Mouse (Mus musculus) midbrain, embryonic 11.5 days (tissue): ENCODE measurements around the gene Abcg4. TPM values are rescaled to one million over a fixed set of nuclear protein-coding genes. Genes with fewer than 3 reads are reported as not detected.

Experiments used
- ATAC-seq: fragments of 200-750 bp; cut with Nextera tagmentation; 2 replicates; pipeline ENCODE4 v1.8.0; 2017; ENCODE audit warnings: moderate TSS enrichment, moderate library complexity; ENCODE audit not compliant: low FRiP score
- DNase-seq: peaks from one replicate; pipeline ENCODE4 v3.0.0; 2015; ENCODE audit warnings: low spot score; ENCODE audit errors: missing footprints
- H3K27ac ChIP-seq: fragments of 300-500 bp; sonication (generic); 2 replicates; pipeline ENCODE4 v1.5.1; 2014; ENCODE audit warnings: low read depth, low read length
- H3K27me3 ChIP-seq: fragments of 300-500 bp; sonication (generic); 2 replicates; pipeline ENCODE4 v1.6.1; 2014; ENCODE audit warnings: mild to moderate bottlenecking, low read length, moderate library complexity, mixed read lengths; ENCODE audit not compliant: control insufficient read depth, insufficient read depth
- H3K36me3 ChIP-seq: fragments of 300-500 bp; sonication (generic); 2 replicates; pipeline ENCODE4 v1.6.1; 2014; ENCODE audit warnings: mild to moderate bottlenecking, low read length, moderate library complexity, mixed read lengths; ENCODE audit not compliant: control insufficient read depth, insufficient read depth
- H3K4me1 ChIP-seq: fragments of 300-500 bp; sonication (generic); 2 replicates; pipeline ENCODE4 v1.6.1; 2014; ENCODE audit warnings: low read length; ENCODE audit not compliant: control insufficient read depth, insufficient read depth
- H3K4me2 ChIP-seq: fragments of 300-500 bp; sonication (generic); 2 replicates; pipeline ENCODE4 v1.6.1; 2014; ENCODE audit warnings: mild to moderate bottlenecking, moderate library complexity
- H3K4me3 ChIP-seq: fragments of 300-500 bp; sonication (generic); 2 replicates; pipeline ENCODE4 v1.5.1; 2014; ENCODE audit warnings: low read depth, low read length
- H3K9ac ChIP-seq: fragments of 300-500 bp; sonication (generic); 2 replicates; pipeline ENCODE4 v1.6.1; 2014; ENCODE audit warnings: low read length
- H3K9me3 ChIP-seq: fragments of 300-500 bp; sonication (generic); 2 replicates; pipeline ENCODE4 v1.6.1; 2016; ENCODE audit warnings: low read length; ENCODE audit not compliant: control insufficient read depth
- WGBS: fragments of 180-500 bp; shearing (Covaris S2); extraction: QIAGEN DNeasy Blood & Tissue Kit; methylation state at CpG from one replicate; pipeline ENCODE4 v1.1.7; 2014; 5-methylcytosine and 5-hydroxymethylcytosine counted together
- polyA plus RNA-seq: library from polyadenylated mRNA; unstranded; fragments of >200 nt; fragmentation: Nextera tagmentation; extraction: Ambion mirVana; gene quantifications from 2 replicates; pipeline ENCODE4 v1.2.1, GENCODE M21; 2014

Abcg4 gene
- polyA plus RNA-seq, 1 experiment from 2014 or later: 4.8 TPM

GRCm38 (mm10) chr9:44268432-44268831 lies 20.0 kb downstream of the Abcg4 start, which contains the start of gene Nlrx1:
Gene Nlrx1, minus strand, starts transcription at chr9:44268599.
- H3K9me3 ChIP-seq: no peaks in the 10 kb centered on the region
- no peaks in the 10 kb centered on the region for H3K36me3 ChIP-seq
- H3K4me2 ChIP-seq: peak within 1 kb of the TSS; percentile 53
- peak within 1 kb of the TSS; percentile 32 for H3K4me3 ChIP-seq
- WGBS: 83% methylated on average over 6 of the region's 6 CpGs
- H3K9ac ChIP-seq: peak within 1 kb of the TSS; percentile 73
- no peak within 1 kb of the TSS for H3K27ac ChIP-seq
- DNase-seq (no peak), ATAC-seq (peak; percentile 3; the same call in 1 of the 2 replicates)
- H3K4me1 ChIP-seq: peaks cover 5% of the 10 kb centered on the region
- no peaks in the 10 kb centered on the region for H3K27me3 ChIP-seq

- Histone ChIP-seq H3K9me3 (no peaks in the 10 kb centered on the region), H3K27me3 (no peaks in the 10 kb centered on the region), H3K9ac (peak overlapping the region; percentile 73), H3K4me2 (peak overlapping the region; percentile 53), H3K4me3 (peak overlapping the region; percentile 32), H3K27ac (no peak overlapping the region), H3K4me1 (peaks cover 5% of the 10 kb centered on the region), H3K36me3 (no peaks in the 10 kb centered on the region)
- WGBS: 5% methylated on average over 28 of the region's 28 CpGs
- DNase-seq (peak; percentile 94), ATAC-seq (peak; percentile 86)
These were observed 20.4 kb downstream of the Abcg4 start for GRCm38 (mm10) chr9:44268027-44268360.

GRCm38 (mm10) chr9:44267319-44268026 lies 20.9 kb downstream of the Abcg4 start:
- Histone ChIP-seq H3K4me2 (peak overlapping the region; percentile 53), H3K4me1 (peaks cover 5% of the 10 kb centered on the region), H3K9ac (peak overlapping the region; percentile 73), H3K27me3 (no peaks in the 10 kb centered on the region), H3K36me3 (no peaks in the 10 kb centered on the region), H3K27ac (no peak overlapping the region), H3K4me3 (peak overlapping the region; percentile 32), H3K9me3 (no peaks in the 10 kb centered on the region)
- WGBS: 5% methylated on average over 23 of the region's 23 CpGs
- DNase-seq (peak; percentile 90), ATAC-seq (peak; percentile 68)

GRCm38 (mm10) chr9:44266478-44267226 lies 21.8 kb downstream of the Abcg4 start:
- DNase-seq (peak; percentile 54), ATAC-seq (no peak)
- Histone ChIP-seq H3K9ac (no peak overlapping the region), H3K4me2 (no peak overlapping the region), H3K4me3 (no peak overlapping the region), H3K4me1 (peaks cover 5% of the 10 kb centered on the region), H3K36me3 (no peaks in the 10 kb centered on the region), H3K9me3 (no peaks in the 10 kb centered on the region), H3K27me3 (no peaks in the 10 kb centered on the region), H3K27ac (no peak overlapping the region)
- WGBS: 73% methylated on average over 8 of the region's 8 CpGs

GRCm38 (mm10) chr9:44261388-44261787 lies 27.0 kb downstream of the Abcg4 start:
- H3K27me3 ChIP-seq: no peaks in the 10 kb centered on the region
- H3K4me3 ChIP-seq: no peak overlapping the region
- no peak overlapping the region for H3K27ac ChIP-seq
- H3K9me3 ChIP-seq: no peaks in the 10 kb centered on the region
- H3K36me3 ChIP-seq: no peaks in the 10 kb centered on the region
- no peak overlapping the region for H3K4me2 ChIP-seq
- no peak overlapping the region for H3K9ac ChIP-seq
- 91% methylated on average over 14 of the region's 14 CpGs for WGBS
- 0 out of 2 replicates have a peak, but pooled peaks cover 3% of the 10 kb centered on the region for H3K4me1 ChIP-seq
- ATAC-seq (no peak), DNase-seq (no peak)

- H3K4me3 ChIP-seq: no peak overlapping the region
- peaks cover 14% of the 10 kb centered on the region for H3K4me1 ChIP-seq
- no peaks in the 10 kb centered on the region for H3K27me3 ChIP-seq
- no peak overlapping the region for H3K4me2 ChIP-seq
- WGBS: 77% methylated on average over 10 of the region's 10 CpGs
- H3K36me3 ChIP-seq: no peaks in the 10 kb centered on the region
- H3K9ac ChIP-seq: no peak overlapping the region
- DNase-seq: no peak
- no peak overlapping the region for H3K27ac ChIP-seq
- no peaks in the 10 kb centered on the region for H3K9me3 ChIP-seq
- no peak for ATAC-seq
These were observed 29.4 kb downstream of the Abcg4 start for GRCm38 (mm10) chr9:44259014-44259413.

GRCm38 (mm10) chr9:44256213-44256612 lies 32.2 kb downstream of the Abcg4 start:
- Histone ChIP-seq H3K4me2 (no peak overlapping the region), H3K27me3 (no peaks in the 10 kb centered on the region), H3K9me3 (no peaks in the 10 kb centered on the region), H3K4me1 (peaks cover 17% of the 10 kb centered on the region), H3K27ac (no peak overlapping the region), H3K4me3 (no peak overlapping the region), H3K36me3 (no peaks in the 10 kb centered on the region), H3K9ac (no peak overlapping the region)
- no peak for ATAC-seq
- WGBS: 90% methylated on average over 8 of the region's 8 CpGs
- DNase-seq: no peak

- no peak overlapping the region for H3K4me3 ChIP-seq
- no peak overlapping the region for H3K9ac ChIP-seq
- H3K4me1 ChIP-seq: peaks cover 17% of the 10 kb centered on the region
- H3K4me2 ChIP-seq: no peak overlapping the region
- no peak overlapping the region for H3K27ac ChIP-seq
- no peaks in the 10 kb centered on the region for H3K27me3 ChIP-seq
- no peaks in the 10 kb centered on the region for H3K36me3 ChIP-seq
- ATAC-seq (no peak), DNase-seq (no peak)
- H3K9me3 ChIP-seq: no peaks in the 10 kb centered on the region
- 50% methylated on average over 6 of the region's 6 CpGs for WGBS
These were observed 33.3 kb downstream of the Abcg4 start for GRCm38 (mm10) chr9:44255136-44255521.

- WGBS: 4% methylated on average over 5 of the region's 5 CpGs
- H3K4me2 ChIP-seq: no peak overlapping the region
- H3K9me3 ChIP-seq: no peaks in the 10 kb centered on the region
- H3K36me3 ChIP-seq: no peaks in the 10 kb centered on the region
- H3K9ac ChIP-seq: no peak overlapping the region
- no peaks in the 10 kb centered on the region; the same call in 1 of the 2 replicates for H3K27me3 ChIP-seq
- DNase-seq (peak; percentile 90), ATAC-seq (peak; percentile 48; the same call in 1 of the 2 replicates)
- H3K4me3 ChIP-seq: no peak overlapping the region
- H3K4me1 ChIP-seq: peaks cover 18% of the 10 kb centered on the region
- 0 out of 2 replicates have a peak overlapping the region, but pooled peaks have one; percentile 11 for H3K27ac ChIP-seq
These were observed 33.8 kb downstream of the Abcg4 start for GRCm38 (mm10) chr9:44254508-44255135.
